Mouse (Mus musculus): ENCODE results near the gene Adgrb2.

The Adgrb2 gene

GRCm38 (mm10) chr4:129987825-129988504 is 3.3 kb downstream of the Adgrb2 start:
- no peak for DNase-seq (ENCODE audit: low spot score)

- DNase-seq (ENCODE audit: low spot score), result no peak
Observed at GRCm38 (mm10) chr4:129989925-129990324, 5.3 kb downstream of the Adgrb2 start.

GRCm38 (mm10) chr4:129992720-129993119 is 8.1 kb downstream of the Adgrb2 start:
- no peak for DNase-seq (ENCODE audit: low spot score)

GRCm38 (mm10) chr4:129993213-129993612 is 8.5 kb downstream of the Adgrb2 start:
- DNase-seq (ENCODE audit: low spot score), result no peak

GRCm38 (mm10) chr4:129993944-129994695 is 9.4 kb downstream of the Adgrb2 start:
- no peak for DNase-seq (ENCODE audit: low spot score)

GRCm38 (mm10) chr4:129994728-129995127 is 10.1 kb downstream of the Adgrb2 start:
- no peak for DNase-seq (ENCODE audit: low spot score)

- DNase-seq (ENCODE audit: low spot score), result no peak
Observed at GRCm38 (mm10) chr4:129995255-129995654, 10.6 kb downstream of the Adgrb2 start.

- DNase-seq (ENCODE audit: low spot score), result no peak
Observed at GRCm38 (mm10) chr4:129996015-129996414, 11.3 kb downstream of the Adgrb2 start.

GRCm38 (mm10) chr4:129998124-129998523 is 13.5 kb downstream of the Adgrb2 start:
- DNase-seq (ENCODE audit: low spot score), result no peak

GRCm38 (mm10) chr4:130001710-130002109 is 17.0 kb downstream of the Adgrb2 start:
- DNase-seq (ENCODE audit: low spot score), result no peak

GRCm38 (mm10) chr4:130002157-130002556 is 17.5 kb downstream of the Adgrb2 start:
- no peak for DNase-seq (ENCODE audit: low spot score)

GRCm38 (mm10) chr4:130005593-130005992 is 20.9 kb downstream of the Adgrb2 start:
- no peak for DNase-seq (ENCODE audit: low spot score)

GRCm38 (mm10) chr4:130006533-130006932 is 21.9 kb downstream of the Adgrb2 start:
- DNase-seq (ENCODE audit: low spot score), result no peak

GRCm38 (mm10) chr4:130009043-130009442 is 24.4 kb downstream of the Adgrb2 start:
- DNase-seq (ENCODE audit: low spot score), result no peak

GRCm38 (mm10) chr4:130010723-130011122 is 26.1 kb downstream of the Adgrb2 start:
- no peak for DNase-seq (ENCODE audit: low spot score)

GRCm38 (mm10) chr4:130012234-130012633 is 27.6 kb downstream of the Adgrb2 start:
- DNase-seq (ENCODE audit: low spot score), result no peak

- DNase-seq (ENCODE audit: low spot score), result no peak
Observed at GRCm38 (mm10) chr4:130013111-130013510, 28.4 kb downstream of the Adgrb2 start.

- no peak for DNase-seq (ENCODE audit: low spot score)
Observed at GRCm38 (mm10) chr4:130016010-130016409, 31.3 kb downstream of the Adgrb2 start.

- no peak for DNase-seq (ENCODE audit: low spot score)
Observed at GRCm38 (mm10) chr4:130017036-130017674, 32.5 kb downstream of the Adgrb2 start.

GRCm38 (mm10) chr4:130022952-130023351 is 38.3 kb downstream of the Adgrb2 start:
- no peak for DNase-seq (ENCODE audit: low spot score)

GRCm38 (mm10) chr4:130023511-130024231 is 39.0 kb downstream of the Adgrb2 start:
- DNase-seq (ENCODE audit: low spot score), result no peak

- DNase-seq (ENCODE audit: low spot score), result no peak
Observed at GRCm38 (mm10) chr4:130025544-130025943, 40.9 kb downstream of the Adgrb2 start.

Measured in urinary bladder, postnatal 10 days (tissue).